Mouse (Mus musculus) heart, postnatal 0 days (tissue): Measurements from ENCODE around the gene Stag1.

Experiments used
- CTCF ChIP-seq: IDR thresholded peaks from 2 replicates; pipeline ENCODE4 v1.5.1; 2016; ENCODE audit warnings: antibody characterized with exemption, control low read depth, low read depth
- EP300 ChIP-seq: IDR thresholded peaks from 2 replicates; pipeline ENCODE4 v1.6.1; 2016; ENCODE audit warnings: antibody characterized with exemption, low read depth

- TF ChIP-seq CTCF (no peak), EP300 (no peak)
Observed at GRCm38 (mm10) chr9:100997138-100997537, 399.5 kb downstream of the Stag1 start.
